Mouse (Mus musculus): ENCODE data around the gene Smad3.
A peak's percentile ranks its signal among the peaks of the same experiment; 100 is the strongest.

Smad3 gene

DNA sequence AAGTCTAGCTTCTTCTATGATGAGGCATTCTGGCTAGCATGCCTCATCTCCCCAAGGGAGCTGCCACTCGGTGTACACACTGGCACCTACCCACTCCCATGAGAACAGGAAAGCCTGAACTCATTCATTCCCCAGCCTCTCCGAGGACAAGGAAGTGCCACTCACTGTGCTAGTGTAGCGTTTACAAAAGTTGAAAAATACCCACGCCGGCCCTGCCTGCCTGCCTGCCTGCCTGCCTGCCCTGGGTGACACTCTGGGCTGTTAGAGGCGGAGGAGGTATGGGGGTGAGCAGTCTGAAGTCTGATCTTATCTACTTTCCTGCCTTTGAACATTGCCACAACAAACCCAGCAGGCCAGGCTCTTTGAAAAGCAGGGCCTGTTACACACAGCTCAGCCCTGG lies 37.1 kb downstream of the Smad3 start:
- no peak for DNase-seq (ENCODE audit: low spot score)

DNA sequence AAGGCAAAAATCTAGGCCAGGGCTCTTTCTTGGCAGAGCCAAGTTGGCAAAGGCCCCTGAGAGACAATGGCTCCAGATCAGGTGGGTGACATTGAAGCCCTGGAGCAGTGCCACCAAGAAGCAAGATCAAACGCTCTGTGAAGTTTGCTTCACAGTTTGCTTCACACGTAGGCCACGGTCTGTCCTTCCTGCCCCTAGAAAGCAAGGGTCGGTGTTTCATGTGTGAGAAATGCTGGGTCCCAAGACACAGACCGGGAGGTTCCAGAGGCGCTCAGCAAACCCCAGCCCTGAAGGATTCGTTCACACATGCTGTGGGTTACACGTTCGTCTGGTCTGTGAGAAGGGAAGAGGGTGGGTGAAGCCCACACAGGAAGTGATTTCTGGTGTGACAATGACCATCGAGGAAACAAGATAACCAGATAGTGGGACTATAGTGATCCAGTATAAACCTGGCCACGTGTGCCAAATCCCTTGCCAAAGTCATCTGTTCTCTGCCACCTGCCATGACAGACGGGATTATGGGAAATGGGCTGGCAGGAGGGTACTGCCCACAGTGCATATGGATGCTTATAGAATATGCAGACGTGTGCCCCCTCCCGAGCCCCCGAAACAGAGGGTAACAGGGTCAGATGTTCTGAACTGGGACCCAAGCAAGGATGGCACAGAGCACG lies 37.9 kb downstream of the Smad3 start:
- DNase-seq (ENCODE audit: low spot score), result no peak

DNA sequence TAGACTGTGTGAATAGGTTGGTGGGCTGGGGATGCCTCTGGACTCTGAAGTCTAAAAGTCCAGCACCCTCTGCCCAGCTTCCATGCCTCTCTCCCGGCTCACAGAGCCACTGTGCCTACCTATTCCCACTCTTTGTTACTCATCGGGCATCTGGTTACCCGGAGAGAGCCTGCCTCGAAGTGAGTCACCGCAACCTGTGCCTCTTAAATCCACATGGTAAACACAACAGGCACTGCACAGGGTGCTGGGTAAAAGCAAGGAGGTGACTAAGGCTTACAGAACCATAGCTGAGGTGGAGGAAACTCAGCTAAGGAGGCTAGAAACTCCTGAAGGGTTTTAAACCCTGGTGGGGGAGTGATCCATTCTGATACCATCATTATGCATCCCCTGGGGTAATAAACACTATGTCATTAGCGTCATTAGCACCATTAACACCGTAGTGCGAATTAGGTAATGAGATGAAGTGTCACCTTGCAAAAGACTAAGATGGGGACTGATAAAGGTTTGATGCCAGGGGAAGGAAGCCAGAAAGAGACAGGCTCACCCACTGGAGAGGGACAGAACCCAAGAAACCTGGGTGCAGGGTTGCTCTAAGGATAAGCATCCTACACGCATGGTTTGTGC lies 38.9 kb downstream of the Smad3 start:
- no peak for DNase-seq (ENCODE audit: low spot score)

DNA sequence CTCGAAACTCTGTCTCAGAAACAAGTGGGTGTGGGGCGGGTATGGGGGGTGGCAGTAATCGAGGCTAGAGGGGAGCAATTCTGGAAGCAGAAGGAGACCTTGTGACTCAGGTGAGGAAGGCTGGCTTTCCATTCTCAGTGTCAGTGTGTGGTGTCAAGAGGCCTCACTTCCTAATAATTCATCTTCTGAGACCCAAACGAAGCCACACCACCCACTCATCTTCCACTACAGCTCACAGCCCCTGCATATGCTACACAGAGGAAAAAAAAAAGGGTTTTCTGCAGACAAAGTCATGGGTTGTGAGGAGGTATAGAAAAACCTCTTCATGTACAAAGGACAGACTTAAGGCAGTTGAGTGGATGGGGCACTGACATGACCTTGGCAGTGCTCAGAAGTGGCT lies 39.6 kb downstream of the Smad3 start:
- no peak for DNase-seq (ENCODE audit: low spot score)

DNA sequence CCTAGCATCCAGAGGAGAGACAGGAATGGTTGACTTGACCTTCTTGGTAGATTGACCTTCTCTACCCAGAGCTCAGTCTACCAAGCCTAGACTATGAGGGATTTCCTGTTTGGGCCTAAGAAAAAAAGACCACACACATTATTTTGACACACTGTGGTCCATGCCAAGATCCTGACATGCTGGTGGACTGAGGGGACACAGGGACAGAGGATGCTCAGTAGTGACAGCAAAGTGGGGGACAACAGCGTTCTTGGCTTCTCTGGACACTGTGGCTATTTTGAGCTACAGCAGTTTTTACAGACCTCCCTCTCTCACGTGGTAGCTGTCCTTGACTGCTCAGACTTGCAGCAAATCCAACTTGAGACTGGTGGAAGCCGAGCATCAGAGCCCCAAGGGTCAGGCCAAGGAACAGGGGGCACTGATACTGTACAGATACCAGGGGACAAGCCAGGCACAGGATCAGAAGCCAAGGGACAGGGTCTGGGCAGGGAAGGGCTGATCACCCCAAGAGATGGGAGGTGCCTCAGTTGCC lies 40.3 kb downstream of the Smad3 start:
- no peak for DNase-seq (ENCODE audit: low spot score)

DNA sequence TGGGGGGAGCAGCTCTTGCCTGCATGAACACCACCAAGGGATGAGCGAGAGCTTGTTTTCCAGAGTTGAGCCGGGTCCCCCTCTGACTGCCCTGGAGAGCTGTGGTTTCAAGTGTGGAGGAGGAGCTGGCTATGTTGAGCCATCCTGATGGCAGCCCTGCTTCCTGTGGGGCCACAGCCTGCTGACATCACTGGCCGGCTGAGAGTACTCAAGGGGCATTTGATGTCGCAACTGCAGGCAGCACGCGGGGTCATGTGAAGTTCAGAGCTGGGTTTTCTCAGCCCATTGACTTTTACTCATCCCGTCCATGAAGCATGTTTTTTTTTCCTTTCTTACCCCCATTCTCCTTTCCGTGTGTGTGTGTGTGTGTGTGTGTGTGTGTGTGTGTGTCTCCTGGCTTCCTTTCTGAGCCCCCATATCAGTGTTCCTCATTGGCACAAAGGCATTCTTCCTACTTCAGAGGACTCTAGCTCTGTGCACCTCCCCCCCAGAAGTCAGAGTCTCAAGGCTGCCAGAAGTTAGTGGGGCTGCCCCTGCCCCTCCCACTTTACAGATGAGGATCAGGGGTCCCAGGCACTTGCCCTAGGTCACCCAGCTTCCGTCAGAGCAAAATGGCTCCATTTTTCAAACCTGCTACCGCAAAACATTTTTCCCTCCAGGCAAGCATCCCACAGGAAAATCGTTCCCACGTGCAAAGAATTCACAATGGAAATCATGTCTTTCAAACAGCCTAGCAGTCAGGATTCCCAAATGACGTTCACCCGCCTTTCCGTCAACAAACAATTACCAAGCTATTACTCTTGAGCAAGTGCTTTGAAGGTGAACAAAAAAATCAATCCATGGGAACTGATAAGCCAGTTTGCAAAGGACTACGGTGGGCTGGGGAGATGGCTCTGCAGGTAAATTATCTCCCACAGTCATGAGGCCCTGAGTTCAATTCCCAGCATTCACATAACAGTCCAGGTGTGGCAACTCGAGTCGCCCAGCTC lies 41.4 kb downstream of the Smad3 start:
- DNase-seq (ENCODE audit: low spot score), result peak; percentile 69

DNA sequence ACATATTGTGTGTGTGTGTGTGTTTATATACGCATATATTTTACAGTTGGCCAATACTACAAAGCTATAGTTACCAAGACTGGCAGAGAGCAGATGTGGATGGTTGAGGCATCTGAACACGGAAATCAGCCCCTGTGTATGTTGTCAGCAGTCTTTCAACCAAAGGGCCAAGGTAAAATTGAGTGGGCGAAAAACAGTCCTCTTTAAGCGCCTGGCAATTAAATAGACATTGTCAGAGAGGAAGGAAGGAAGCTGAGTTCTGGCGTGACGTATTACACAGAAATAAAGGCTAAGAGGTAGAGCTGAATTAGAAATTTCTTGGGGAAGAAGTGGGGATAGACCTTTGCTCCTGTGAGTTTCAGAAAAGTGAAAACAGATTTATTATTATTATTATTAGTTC lies 43.2 kb downstream of the Smad3 start:
- no peak for DNase-seq (ENCODE audit: low spot score)

DNA sequence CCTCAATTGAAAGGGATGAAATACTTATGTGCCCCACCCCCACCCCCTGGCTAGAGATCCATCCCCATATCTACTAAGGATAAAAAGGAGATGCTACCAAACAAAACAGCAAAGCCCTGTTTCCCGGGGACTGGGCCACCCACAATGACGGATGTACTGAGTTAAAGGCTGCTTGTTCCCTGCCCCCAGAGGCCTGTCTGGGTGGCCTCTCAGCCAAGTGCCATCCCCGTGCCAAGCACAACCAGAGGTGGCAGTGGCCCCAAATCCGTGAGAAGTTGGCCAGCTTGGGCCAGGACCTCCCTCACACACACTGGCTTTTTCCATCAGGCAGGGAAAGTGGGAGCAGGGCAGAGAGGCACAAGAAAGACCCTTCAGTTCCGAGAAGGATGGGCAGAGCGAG lies 45.0 kb downstream of the Smad3 start:
- DNase-seq (ENCODE audit: low spot score), result peak; percentile 44

DNA sequence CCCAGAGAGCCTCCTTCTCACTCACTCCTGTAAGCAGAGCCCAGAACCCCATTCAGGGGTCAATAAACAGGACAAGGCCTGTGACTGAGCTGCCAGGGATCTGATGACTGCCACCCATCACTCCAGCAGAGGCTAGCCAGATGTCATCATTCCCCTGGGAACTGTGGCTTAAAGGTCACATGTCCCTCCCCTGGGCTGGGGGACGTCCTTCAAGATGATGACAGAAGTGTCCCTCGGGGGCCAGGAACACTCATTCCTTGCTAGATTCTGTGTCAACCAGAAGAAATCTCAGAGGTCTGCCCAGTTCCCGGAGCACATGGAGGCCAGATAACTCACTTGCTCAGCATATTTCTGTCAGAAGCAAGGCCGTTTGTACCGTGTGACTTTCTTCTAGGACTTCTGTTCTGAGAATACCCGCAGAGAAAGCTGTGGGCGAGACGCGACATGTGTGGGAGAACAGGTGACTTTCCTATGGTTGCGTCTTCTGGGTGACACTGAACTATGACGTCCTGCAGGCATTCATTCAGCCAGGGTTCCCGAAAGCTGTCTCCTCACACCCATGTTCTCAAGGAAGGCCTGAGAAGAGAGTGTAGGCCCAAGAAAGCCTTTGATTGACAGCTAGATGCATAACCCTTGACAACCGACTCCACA lies 46.1 kb downstream of the Smad3 start:
- peak; percentile 68 for DNase-seq (ENCODE audit: low spot score)

DNA sequence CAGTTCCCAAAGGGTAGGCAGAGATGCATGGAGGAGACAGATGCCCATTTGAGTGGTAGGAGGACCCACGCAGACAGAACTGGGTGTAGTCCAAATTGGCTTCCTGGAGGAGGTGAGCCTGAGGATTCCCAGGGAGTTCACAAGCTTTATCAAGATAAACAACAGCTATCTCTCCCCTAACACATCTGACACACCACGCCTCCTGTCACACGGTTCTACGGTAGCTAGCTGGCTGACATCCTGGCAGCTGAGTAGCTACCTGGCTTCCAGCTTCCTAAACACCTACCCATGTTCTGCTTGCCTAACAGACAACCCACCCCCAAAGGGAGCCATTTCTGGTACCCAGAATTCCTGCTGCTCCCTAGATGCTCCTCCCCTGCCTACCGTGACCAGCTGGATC lies 47.9 kb downstream of the Smad3 start:
- DNase-seq (ENCODE audit: low spot score), result no peak

DNA sequence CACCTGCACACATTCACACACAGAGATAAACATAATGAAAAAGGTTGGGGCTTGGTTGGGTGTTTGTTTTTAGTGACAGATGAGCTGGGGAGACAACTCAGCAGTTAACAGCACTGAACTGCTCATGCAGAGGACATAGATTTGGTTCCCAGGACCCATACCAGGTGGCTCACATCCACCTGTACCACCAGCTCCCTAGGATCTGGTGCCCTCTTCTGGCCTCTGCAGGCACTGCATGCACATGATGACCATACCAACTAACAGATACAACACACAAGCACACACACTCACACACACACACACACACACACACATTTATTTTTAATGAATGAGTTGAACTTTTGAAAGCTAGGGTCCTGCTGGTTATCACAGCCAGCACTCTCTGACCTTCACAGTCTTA lies 48.5 kb downstream of the Smad3 start:
- no peak for DNase-seq (ENCODE audit: low spot score)

DNA sequence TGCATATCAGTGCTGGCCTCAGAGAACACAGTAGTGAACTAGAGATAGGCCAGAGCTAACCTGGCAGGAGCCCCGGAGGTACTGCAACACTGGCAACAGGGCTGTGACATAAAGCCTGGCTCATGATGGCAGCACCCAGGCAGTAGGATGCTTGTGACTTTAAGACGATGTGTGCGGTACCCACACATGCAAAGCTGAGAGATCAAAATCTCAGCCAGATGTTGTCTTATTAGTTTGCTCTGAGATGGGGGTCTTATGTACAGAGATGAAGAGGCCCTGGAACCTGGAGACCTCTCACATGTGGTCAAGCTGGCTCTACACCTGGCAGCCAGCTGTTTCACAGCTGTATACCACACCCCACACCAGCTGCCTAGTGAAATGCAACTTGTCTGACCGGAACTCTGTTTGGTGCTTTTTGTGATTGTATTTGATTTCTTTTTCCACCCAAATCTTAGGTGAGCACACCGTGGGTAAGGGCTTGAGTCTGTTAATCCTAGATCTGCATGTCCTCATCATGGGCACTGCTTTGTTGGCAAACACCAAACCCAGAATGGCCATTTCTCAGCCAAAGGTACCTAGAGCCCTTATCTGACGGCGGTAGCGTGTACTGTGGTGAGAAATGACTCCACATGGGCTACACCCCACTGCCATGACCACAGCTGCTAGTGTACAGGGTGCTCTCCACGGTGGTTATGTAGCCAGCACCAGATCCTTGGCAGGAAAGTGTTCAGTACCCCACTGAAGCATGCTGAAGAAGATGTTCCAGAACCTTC lies 49.8 kb downstream of the Smad3 start:
- DNase-seq (ENCODE audit: low spot score), result no peak

DNA sequence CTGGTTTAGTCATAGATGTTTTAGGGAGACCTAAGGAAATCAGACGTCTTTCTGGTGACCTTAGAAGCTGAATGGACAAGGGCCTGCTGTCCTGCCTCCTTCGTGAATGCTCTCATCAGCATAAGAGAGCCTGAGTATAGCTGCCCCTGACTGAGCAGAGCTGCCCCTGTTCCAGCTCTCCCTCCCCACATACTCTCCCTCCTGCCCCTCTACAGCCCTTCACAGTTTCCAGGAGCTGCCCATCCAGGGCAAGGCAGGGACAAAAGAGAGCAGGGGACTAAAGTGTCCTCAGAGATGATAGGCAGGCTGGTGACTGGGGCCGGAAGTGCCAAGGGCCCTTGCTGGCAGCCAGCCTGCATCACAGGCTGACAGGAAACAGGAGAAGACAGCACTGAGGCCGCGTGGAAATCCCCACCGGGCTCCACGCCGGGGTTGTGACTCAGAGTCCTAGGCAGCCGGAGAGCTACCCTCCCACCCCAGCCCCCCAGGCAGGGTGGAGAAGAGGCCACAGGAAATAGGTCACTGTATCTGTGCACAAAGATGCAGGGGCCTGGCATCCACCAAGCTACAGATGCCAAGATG lies 51.6 kb downstream of the Smad3 start:
- peak; percentile 67 for DNase-seq (ENCODE audit: low spot score)

DNA sequence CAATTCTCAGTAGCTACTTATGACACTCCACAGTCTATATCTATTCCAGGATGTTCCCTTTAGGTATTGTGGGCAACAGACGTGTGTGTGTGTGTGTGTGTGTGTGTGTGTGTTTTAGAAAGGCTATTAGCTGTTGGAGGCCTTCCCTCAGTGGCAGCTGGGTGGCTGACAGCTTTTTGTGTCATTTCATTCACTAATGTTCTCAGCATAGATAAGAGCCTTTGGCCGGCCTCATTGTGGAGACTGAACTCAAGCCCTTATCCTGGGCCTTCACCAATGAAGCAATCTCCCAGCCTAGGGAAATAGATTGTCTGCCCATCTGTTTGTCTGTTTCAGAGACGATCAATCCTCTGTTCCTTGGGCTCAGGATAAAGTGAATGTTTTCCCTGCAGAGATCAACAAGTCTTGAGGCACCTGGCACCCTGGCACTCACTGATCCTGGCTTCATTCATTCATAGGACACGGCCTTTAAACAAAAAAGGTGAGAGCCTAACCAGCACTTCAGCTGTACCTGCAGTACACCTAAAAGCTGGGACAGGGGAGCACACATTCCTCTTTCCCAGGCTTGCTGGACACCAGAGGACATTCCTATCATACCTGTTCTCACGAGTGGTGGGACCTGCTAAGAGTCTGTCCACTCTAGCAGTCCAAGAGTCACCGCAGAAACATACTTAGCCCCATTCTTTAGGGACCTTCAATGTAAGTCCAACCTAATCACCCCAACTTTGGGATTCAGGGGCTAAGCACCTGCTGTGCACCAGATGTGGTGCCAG lies 52.6 kb downstream of the Smad3 start:
- peak; percentile 45 for DNase-seq (ENCODE audit: low spot score)

DNA sequence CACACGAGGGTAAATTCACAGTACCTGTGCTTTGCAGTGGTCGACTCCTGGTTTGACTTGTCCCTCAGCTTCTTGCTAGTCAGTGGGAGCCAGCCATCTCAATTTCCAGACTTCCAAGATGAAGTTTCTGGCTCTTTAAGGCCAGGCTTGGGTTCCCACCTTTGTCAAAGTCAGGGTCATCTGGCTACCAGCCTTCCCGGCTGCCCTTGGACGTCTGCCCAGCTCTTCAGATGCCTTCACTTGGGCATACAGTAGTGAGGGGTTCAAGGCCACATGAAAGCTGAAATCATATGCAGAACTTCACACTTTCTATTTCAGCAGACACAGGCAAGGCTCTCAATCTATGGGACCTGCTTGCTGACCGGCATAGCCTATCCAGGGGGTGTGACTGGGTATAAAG lies 53.7 kb downstream of the Smad3 start:
- peak; percentile 24 for DNase-seq (ENCODE audit: low spot score)

DNA sequence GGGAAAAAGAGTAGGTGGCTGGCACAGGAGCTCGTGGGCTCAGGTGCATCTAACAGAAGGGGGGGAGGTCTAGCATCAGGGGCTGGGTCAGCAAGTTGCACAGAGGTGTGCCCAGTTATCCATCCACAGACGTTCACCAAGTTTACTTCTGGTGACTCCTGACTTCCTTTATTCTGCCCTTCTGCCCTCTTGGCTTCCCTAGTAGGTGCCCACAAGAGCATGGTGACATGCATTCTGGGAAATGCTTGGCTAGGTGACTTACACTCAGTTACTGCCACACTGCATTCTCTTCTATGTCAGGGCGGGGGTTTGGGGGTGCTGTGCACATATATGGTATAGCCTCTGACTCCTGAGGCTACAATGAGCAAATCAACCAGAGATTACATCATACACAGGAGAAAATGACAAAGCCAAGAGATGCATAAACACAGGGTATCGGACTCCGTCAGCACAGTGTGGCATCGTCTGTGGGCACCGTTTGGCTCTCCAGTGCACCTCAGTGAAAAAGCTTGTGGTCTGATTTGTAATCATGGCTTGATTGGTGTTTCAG lies 54.5 kb downstream of the Smad3 start:
- no peak for DNase-seq (ENCODE audit: low spot score)

DNA sequence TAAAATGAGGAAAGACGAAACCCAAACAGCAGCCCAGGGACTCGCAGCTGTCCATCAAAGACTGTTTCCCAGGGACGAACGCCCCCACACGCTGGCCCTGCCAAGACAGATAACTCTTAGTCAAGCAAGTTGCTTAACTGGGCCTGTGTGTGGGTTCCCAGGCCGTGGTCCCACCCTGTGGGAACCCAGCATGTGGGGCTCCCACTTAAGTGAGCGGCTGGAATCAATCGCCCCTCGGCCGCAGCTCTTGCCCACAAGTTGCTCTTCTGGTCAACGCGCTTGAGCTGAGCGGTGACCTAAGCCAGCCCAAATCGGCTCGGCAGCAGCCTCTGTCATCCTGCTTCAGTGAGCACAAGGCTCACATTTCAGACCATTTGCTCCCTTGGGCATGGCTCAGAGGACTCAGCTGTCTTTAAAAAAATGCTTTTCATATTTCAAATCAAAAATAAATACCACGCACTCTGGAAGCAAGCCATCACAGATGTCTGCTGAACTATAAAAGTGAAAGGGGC lies 55.2 kb downstream of the Smad3 start:
- peak; percentile 57 for DNase-seq (ENCODE audit: low spot score)

DNA sequence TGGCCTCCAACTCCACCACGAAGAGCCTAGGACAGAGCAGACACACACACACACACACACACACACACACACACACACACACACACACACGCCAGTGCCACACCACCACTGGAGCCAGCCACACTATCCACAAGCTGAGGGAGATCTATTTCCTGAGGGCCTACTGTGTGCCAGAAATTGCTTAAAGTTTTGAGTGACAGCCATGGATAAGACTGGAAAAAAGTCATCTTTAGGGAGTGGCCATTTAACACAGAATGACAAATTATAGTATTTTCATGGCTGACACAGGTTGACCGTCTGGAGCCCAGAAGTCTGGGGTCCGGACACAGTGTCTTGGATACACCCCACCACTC lies 55.9 kb downstream of the Smad3 start:
- no peak for DNase-seq (ENCODE audit: low spot score)

DNA sequence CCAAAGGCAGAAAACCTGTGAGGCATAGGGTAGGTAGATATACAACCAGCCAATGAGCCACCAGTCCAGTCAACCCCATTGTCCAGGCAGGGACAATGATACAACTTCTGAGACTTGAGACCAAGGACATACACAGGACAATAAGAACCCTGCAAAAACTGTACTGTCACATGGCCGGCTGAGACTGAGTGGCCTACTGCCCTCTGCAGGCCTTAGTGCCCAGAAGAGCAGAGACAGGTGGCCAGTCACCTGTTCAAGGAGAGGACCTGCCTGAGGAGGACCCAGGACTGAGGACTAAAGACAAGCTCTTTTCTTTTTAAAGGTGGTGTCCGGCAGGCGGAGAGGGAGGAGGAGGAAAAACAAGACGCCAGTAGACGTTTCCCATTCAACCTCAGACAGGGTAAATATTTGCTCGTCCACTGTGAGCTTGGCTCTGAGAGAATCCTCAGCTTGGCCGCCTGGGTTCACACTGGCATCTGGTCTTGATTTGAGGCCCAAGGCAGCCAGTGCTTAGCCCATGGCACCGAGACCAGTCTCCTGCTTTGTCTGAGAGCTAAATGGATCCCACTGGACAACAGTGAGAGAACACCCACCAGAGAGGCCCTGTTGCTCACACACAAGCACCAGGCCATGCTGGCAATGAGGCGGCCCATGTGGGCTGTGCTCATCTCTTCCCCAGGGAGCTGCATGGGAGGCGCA lies 56.4 kb downstream of the Smad3 start:
- DNase-seq (ENCODE audit: low spot score), result peak; percentile 44

Data from adipocyte (in vitro differentiated cells).